Mouse (Mus musculus) thymus, adult 2 months (tissue): ENCODE results near the gene Unc5c.

ENCODE experiments used
- CTCF ChIP-seq: fragments of 200-500 bp; IDR thresholded peaks from 2 replicates; pipeline ENCODE4 v1.5.1; 2012; ENCODE audit warnings: mild to moderate bottlenecking, control low read depth, low read length, moderate library complexity, borderline replicate concordance; ENCODE audit not compliant: control insufficient read depth, poor library complexity, insufficient read depth; ENCODE audit errors: extremely low read depth
- POLR2A ChIP-seq: fragments of 200-500 bp; IDR thresholded peaks from 2 replicates; pipeline ENCODE4 v1.6.1; 2012; ENCODE audit warnings: mild to moderate bottlenecking, low read length, control low read depth, moderate library complexity; ENCODE audit not compliant: control insufficient read depth, poor library complexity, insufficient read depth; ENCODE audit errors: extremely low read depth

DNA sequence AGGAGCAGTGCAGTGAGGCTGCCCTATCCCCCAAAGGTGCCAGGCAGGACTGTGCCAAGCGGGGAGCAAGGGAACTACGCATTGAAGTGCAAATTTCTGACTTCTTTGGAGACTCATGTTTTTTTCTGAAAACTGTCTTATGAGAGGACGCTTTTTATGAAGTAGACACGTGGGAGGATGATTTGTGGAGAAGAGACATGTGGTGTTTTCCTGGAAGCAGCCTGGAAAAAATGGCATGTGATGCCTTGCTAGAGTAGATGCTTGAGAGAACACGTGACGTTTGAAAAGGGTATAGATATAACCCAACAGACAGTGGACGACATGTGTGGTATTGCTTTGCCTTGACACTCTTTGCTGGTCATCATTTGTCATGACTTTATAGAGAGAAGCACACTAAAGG lies 385.1 kb downstream of the Unc5c start:
- TF ChIP-seq CTCF (no peak), POLR2A (no peak)
